Mouse (Mus musculus) midbrain, embryonic 15.5 days (tissue): ENCODE data around the gene Armc8. TPM values are rescaled to one million over a fixed set of nuclear protein-coding genes. Genes with fewer than 3 reads are reported as not detected.

Experiments used
- ATAC-seq: fragments of 200-750 bp; cut with Nextera tagmentation; replicated peaks from 2 replicates; pipeline ENCODE4 v1.8.0; 2017; ENCODE audit warnings: moderate TSS enrichment
- H3K27ac ChIP-seq: fragments of 300-500 bp; sonication (generic); 2 replicates; pipeline ENCODE4 v1.5.1; 2015; ENCODE audit warnings: mild to moderate bottlenecking, inconsistent platforms
- H3K27me3 ChIP-seq: fragments of 300-500 bp; sonication (generic); replicated peaks from 2 replicates; pipeline ENCODE4 v1.6.1; 2015; ENCODE audit warnings: inconsistent platforms
- H3K36me3 ChIP-seq: fragments of 300-500 bp; sonication (generic); replicated peaks from 2 replicates; pipeline ENCODE4 v1.6.1; 2015; ENCODE audit warnings: inconsistent platforms
- H3K4me1 ChIP-seq: fragments of 300-500 bp; sonication (generic); 2 replicates; pipeline ENCODE4 v1.6.1; 2015; ENCODE audit warnings: inconsistent platforms
- H3K4me2 ChIP-seq: fragments of 300-500 bp; sonication (generic); 2 replicates; pipeline ENCODE4 v1.6.1; 2015; ENCODE audit warnings: inconsistent platforms, mild to moderate bottlenecking, moderate library complexity
- H3K4me3 ChIP-seq: fragments of 300-500 bp; sonication (generic); 2 replicates; pipeline ENCODE4 v1.5.1; 2015; ENCODE audit warnings: mild to moderate bottlenecking, inconsistent platforms
- H3K9ac ChIP-seq: fragments of 300-500 bp; sonication (generic); 2 replicates; pipeline ENCODE4 v1.6.1; 2015; ENCODE audit warnings: mild to moderate bottlenecking, inconsistent platforms
- H3K9me3 ChIP-seq: fragments of 300-500 bp; sonication (generic); 2 replicates; pipeline ENCODE4 v1.6.1; 2016; ENCODE audit warnings: inconsistent platforms
- WGBS: fragments of 180-500 bp; shearing (Covaris S2); methylation state at CpG from one replicate; pipeline ENCODE4 v1.1.7; 2015; ENCODE audit warnings: mixed read lengths; 5-methylcytosine and 5-hydroxymethylcytosine counted together
- polyA plus RNA-seq: library from polyadenylated mRNA; unstranded; fragments of >200 nt; fragmentation: Nextera tagmentation; extraction: Ambion mirVana; gene quantifications from 2 replicates; pipeline ENCODE4 v1.2.1, GENCODE M21; 2015

Armc8 gene
- polyA plus RNA-seq, 1 experiment from 2014 or later = 79.2 TPM

GRCm38 (mm10) chr9:99559557-99559904, 9.2 kb downstream of the Armc8 start:
- Histone ChIP-seq H3K4me2 (no peak overlapping the region), H3K36me3 (no peaks in the 10 kb centered on the region), H3K9ac (no peak overlapping the region), H3K4me1 (0 out of 2 replicates have a peak, but pooled peaks cover 10% of the 10 kb centered on the region), H3K27ac (no peak overlapping the region), H3K9me3 (no peaks in the 10 kb centered on the region), H3K27me3 (no peaks in the 10 kb centered on the region), H3K4me3 (no peak overlapping the region)
- no peak for ATAC-seq

GRCm38 (mm10) chr9:99558824-99559556, 9.7 kb downstream of the Armc8 start:
- Histone ChIP-seq H3K4me2 (no peak overlapping the region), H3K9ac (no peak overlapping the region), H3K36me3 (no peaks in the 10 kb centered on the region), H3K9me3 (no peaks in the 10 kb centered on the region), H3K4me3 (no peak overlapping the region), H3K27ac (no peak overlapping the region), H3K27me3 (no peaks in the 10 kb centered on the region), H3K4me1 (0 out of 2 replicates have a peak, but pooled peaks cover 6% of the 10 kb centered on the region)
- 92% methylated on average over 7 of the region's 7 CpGs for WGBS
- no peak for ATAC-seq

- no peak overlapping the region for H3K27ac ChIP-seq
- no peak overlapping the region for H3K4me2 ChIP-seq
- no peaks in the 10 kb centered on the region for H3K27me3 ChIP-seq
- H3K9ac ChIP-seq = no peak overlapping the region
- WGBS = 89% methylated on average over 8 of the region's 8 CpGs
- no peaks in the 10 kb centered on the region for H3K4me1 ChIP-seq
- no peak overlapping the region for H3K4me3 ChIP-seq
- no peak for ATAC-seq
- no peaks in the 10 kb centered on the region for H3K36me3 ChIP-seq
- no peaks in the 10 kb centered on the region for H3K9me3 ChIP-seq
Measured at GRCm38 (mm10) chr9:99557580-99558300, 11.0 kb downstream of the Armc8 start.

- H3K36me3 ChIP-seq = no peaks in the 10 kb centered on the region
- WGBS = 94% methylated on average over 3 of the region's 3 CpGs
- no peak overlapping the region for H3K4me3 ChIP-seq
- ATAC-seq = no peak
- no peak overlapping the region for H3K27ac ChIP-seq
- H3K9ac ChIP-seq = no peak overlapping the region
- no peaks in the 10 kb centered on the region for H3K9me3 ChIP-seq
- no peaks in the 10 kb centered on the region for H3K4me1 ChIP-seq
- H3K27me3 ChIP-seq = no peaks in the 10 kb centered on the region
- no peak overlapping the region for H3K4me2 ChIP-seq
Measured at GRCm38 (mm10) chr9:99555253-99555652, 13.4 kb downstream of the Armc8 start.

- Histone ChIP-seq H3K27me3 (no peaks in the 10 kb centered on the region), H3K9me3 (no peaks in the 10 kb centered on the region), H3K9ac (no peak overlapping the region), H3K4me1 (no peaks in the 10 kb centered on the region), H3K4me2 (no peak overlapping the region), H3K4me3 (no peak overlapping the region), H3K36me3 (no peaks in the 10 kb centered on the region), H3K27ac (no peak overlapping the region)
- ATAC-seq = no peak
Measured at GRCm38 (mm10) chr9:99554052-99554451, 14.6 kb downstream of the Armc8 start.

- 94% methylated on average over 2 of the region's 2 CpGs for WGBS
- H3K9me3 ChIP-seq = no peaks in the 10 kb centered on the region
Measured at GRCm38 (mm10) chr9:99553049-99553448, 15.7 kb downstream of the Armc8 start.

GRCm38 (mm10) chr9:99552068-99552467, 16.6 kb downstream of the Armc8 start:
- Histone ChIP-seq H3K4me3 (no peak overlapping the region), H3K27me3 (no peaks in the 10 kb centered on the region), H3K9ac (no peak overlapping the region), H3K27ac (no peak overlapping the region), H3K9me3 (no peaks in the 10 kb centered on the region), H3K36me3 (no peaks in the 10 kb centered on the region), H3K4me2 (no peak overlapping the region), H3K4me1 (no peaks in the 10 kb centered on the region)
- ATAC-seq = no peak
- WGBS = 80% methylated on average over 2 of the region's 2 CpGs

More at GRCm38 (mm10) chr9:99553049-99553448, 15.7 kb downstream of the Armc8 start:
- no peak overlapping the region for H3K9ac ChIP-seq
- no peak overlapping the region for H3K4me2 ChIP-seq
- H3K4me3 ChIP-seq = no peak overlapping the region
- H3K36me3 ChIP-seq = no peaks in the 10 kb centered on the region
- no peak overlapping the region for H3K27ac ChIP-seq
- no peak for ATAC-seq
- no peaks in the 10 kb centered on the region for H3K27me3 ChIP-seq
- H3K4me1 ChIP-seq = no peaks in the 10 kb centered on the region

GRCm38 (mm10) chr9:99546259-99546658, 22.4 kb downstream of the Armc8 start:
- Histone ChIP-seq H3K27me3 (no peaks in the 10 kb centered on the region), H3K4me2 (no peak overlapping the region), H3K27ac (no peak overlapping the region), H3K4me3 (no peak overlapping the region), H3K36me3 (no peaks in the 10 kb centered on the region), H3K9me3 (no peaks in the 10 kb centered on the region), H3K9ac (no peak overlapping the region), H3K4me1 (no peaks in the 10 kb centered on the region)
- 95% methylated on average over 1 of the region's 1 CpGs for WGBS
- no peak for ATAC-seq

- Histone ChIP-seq H3K27ac (no peak overlapping the region), H3K27me3 (no peaks in the 10 kb centered on the region), H3K9me3 (no peaks in the 10 kb centered on the region), H3K4me3 (no peak overlapping the region), H3K4me1 (no peaks in the 10 kb centered on the region), H3K4me2 (no peak overlapping the region), H3K9ac (no peak overlapping the region), H3K36me3 (peaks cover 24% of the 10 kb centered on the region; the same call in 1 of the 2 replicates)
- ATAC-seq = no peak
- 83% methylated on average over 1 of the region's 1 CpGs for WGBS
Measured at GRCm38 (mm10) chr9:99531865-99532264, 36.8 kb downstream of the Armc8 start.

- H3K4me3 ChIP-seq = no peak overlapping the region
- H3K4me2 ChIP-seq = no peak overlapping the region
- H3K9ac ChIP-seq = no peak overlapping the region
- H3K9me3 ChIP-seq = no peaks in the 10 kb centered on the region
- no peak for ATAC-seq
- H3K4me1 ChIP-seq = no peaks in the 10 kb centered on the region
- no peak overlapping the region for H3K27ac ChIP-seq
- no peaks in the 10 kb centered on the region for H3K27me3 ChIP-seq
- WGBS = 94% methylated on average over 7 of the region's 7 CpGs
- H3K36me3 ChIP-seq = 0 out of 2 replicates have a peak, but pooled peaks cover 14% of the 10 kb centered on the region
Measured at GRCm38 (mm10) chr9:99505875-99506274, 62.8 kb downstream of the Armc8 start.

GRCm38 (mm10) chr9:99499336-99499735, 69.4 kb downstream of the Armc8 start:
- Histone ChIP-seq H3K4me1 (no peaks in the 10 kb centered on the region), H3K4me2 (no peak overlapping the region), H3K27me3 (no peaks in the 10 kb centered on the region), H3K9me3 (no peaks in the 10 kb centered on the region), H3K9ac (no peak overlapping the region), H3K27ac (no peak overlapping the region), H3K4me3 (no peak overlapping the region), H3K36me3 (peaks cover 19% of the 10 kb centered on the region; the same call in 1 of the 2 replicates)
- no peak for ATAC-seq
- 95% methylated on average over 4 of the region's 4 CpGs for WGBS

- Histone ChIP-seq H3K36me3 (peaks cover 22% of the 10 kb centered on the region), H3K4me2 (no peak overlapping the region), H3K27me3 (no peaks in the 10 kb centered on the region), H3K4me1 (no peaks in the 10 kb centered on the region), H3K9ac (no peak overlapping the region), H3K9me3 (no peaks in the 10 kb centered on the region), H3K4me3 (no peak overlapping the region), H3K27ac (no peak overlapping the region)
- 78% methylated on average over 10 of the region's 10 CpGs for WGBS
- no peak for ATAC-seq
Measured at GRCm38 (mm10) chr9:99492634-99493200, 76.0 kb downstream of the Armc8 start.
